Mouse (Mus musculus): ENCODE measurements around the gene Ap2b1.

Gene Ap2b1

GRCm38 (mm10) chr11:83397626-83398025, 98.8 kb downstream of the Ap2b1 start:
- DNase-seq (ENCODE audit: low spot score) = no peak

- no peak for DNase-seq (ENCODE audit: low spot score)
These were observed 99.9 kb downstream of the Ap2b1 start for GRCm38 (mm10) chr11:83398724-83399123.

GRCm38 (mm10) chr11:83403787-83404186, 105.0 kb downstream of the Ap2b1 start:
- DNase-seq (ENCODE audit: low spot score) = no peak

- no peak for DNase-seq (ENCODE audit: low spot score)
These were observed 107.6 kb downstream of the Ap2b1 start for GRCm38 (mm10) chr11:83406391-83406790.

GRCm38 (mm10) chr11:83408242-83408641, 109.4 kb downstream of the Ap2b1 start:
- no peak for DNase-seq (ENCODE audit: low spot score)

GRCm38 (mm10) chr11:83409087-83409754, 110.4 kb downstream of the Ap2b1 start, which contains the start of gene Rasl10b:
Gene Rasl10b (plus strand): TSS chr11:83409137.
- no peak for DNase-seq (ENCODE audit: low spot score)

- no peak for DNase-seq (ENCODE audit: low spot score)
These were observed 111.0 kb downstream of the Ap2b1 start for GRCm38 (mm10) chr11:83409792-83410291.

- no peak for DNase-seq (ENCODE audit: low spot score)
These were observed 111.7 kb downstream of the Ap2b1 start for GRCm38 (mm10) chr11:83410510-83410909.

- peak; percentile 52 for DNase-seq (ENCODE audit: low spot score)
These were observed 118.3 kb downstream of the Ap2b1 start for GRCm38 (mm10) chr11:83417080-83417479.

- DNase-seq (ENCODE audit: low spot score) = no peak
These were observed 118.9 kb downstream of the Ap2b1 start for GRCm38 (mm10) chr11:83417708-83418107.

- DNase-seq (ENCODE audit: low spot score) = no peak
These were observed 119.7 kb downstream of the Ap2b1 start for GRCm38 (mm10) chr11:83418566-83418965.

- DNase-seq (ENCODE audit: low spot score) = no peak
These were observed 121.5 kb downstream of the Ap2b1 start for GRCm38 (mm10) chr11:83420338-83420737.

- no peak for DNase-seq (ENCODE audit: low spot score)
These were observed 122.5 kb downstream of the Ap2b1 start for GRCm38 (mm10) chr11:83421305-83421704.

GRCm38 (mm10) chr11:83424681-83425080, 125.9 kb downstream of the Ap2b1 start:
- no peak for DNase-seq (ENCODE audit: low spot score)

- DNase-seq (ENCODE audit: low spot score) = no peak
These were observed 128.1 kb downstream of the Ap2b1 start for GRCm38 (mm10) chr11:83426964-83427363.

- no peak for DNase-seq (ENCODE audit: low spot score)
These were observed 130.5 kb downstream of the Ap2b1 start, which contains the start of gene Gas2l2 for GRCm38 (mm10) chr11:83429355-83429754. Gene Gas2l2 (minus strand): TSS chr11:83429455.

- DNase-seq (ENCODE audit: low spot score) = no peak
These were observed 133.7 kb downstream of the Ap2b1 start for GRCm38 (mm10) chr11:83432533-83432932.

GRCm38 (mm10) chr11:83437377-83437776, 138.6 kb downstream of the Ap2b1 start, which contains the start of gene 1700020L24Rik:
Gene 1700020L24Rik (plus strand): TSS chr11:83437677.
- no peak for DNase-seq (ENCODE audit: low spot score)

GRCm38 (mm10) chr11:83439426-83440060, 140.7 kb downstream of the Ap2b1 start:
- DNase-seq (ENCODE audit: low spot score) = no peak

- DNase-seq (ENCODE audit: low spot score) = peak; percentile 60
These were observed 141.5 kb downstream of the Ap2b1 start for GRCm38 (mm10) chr11:83440081-83441064.

- DNase-seq (ENCODE audit: low spot score) = no peak
These were observed 142.4 kb downstream of the Ap2b1 start for GRCm38 (mm10) chr11:83441235-83441634.
